Mouse (Mus musculus) forebrain, embryonic 14.5 days (tissue): Measurements from ENCODE around the gene Cct4. TPM values are rescaled to one million over a fixed set of nuclear protein-coding genes. Genes with fewer than 3 reads are reported as not detected.

Experiments
- ATAC-seq: fragments of 200-750 bp; cut with Nextera tagmentation; 2 replicates; pipeline ENCODE4 v1.8.0; 2017; ENCODE audit warnings: mild to moderate bottlenecking, moderate library complexity
- DNase-seq: peaks from one replicate; pipeline ENCODE4 v3.0.0-alpha.2; 2015; ENCODE audit warnings: low spot score
- H3K27ac ChIP-seq: fragments of 300-500 bp; sonication (generic); 2 replicates; pipeline ENCODE4 v1.5.1; 2014; ENCODE audit warnings: low read depth, mild to moderate bottlenecking, control low read depth, low read length, moderate library complexity
- H3K27me3 ChIP-seq: fragments of 300-500 bp; sonication (generic); replicated peaks from 2 replicates; pipeline ENCODE4 v1.6.1; 2014; ENCODE audit warnings: low read length, control low read depth, mixed read lengths; ENCODE audit not compliant: control insufficient read depth, insufficient read depth
- H3K36me3 ChIP-seq: fragments of 300-500 bp; sonication (generic); 2 replicates; pipeline ENCODE4 v1.6.1; 2014; ENCODE audit warnings: low read length, control low read depth; ENCODE audit not compliant: control insufficient read depth, insufficient read depth
- H3K4me1 ChIP-seq: fragments of 300-500 bp; sonication (generic); 2 replicates; pipeline ENCODE4 v1.6.1; 2014; ENCODE audit warnings: antibody characterized with exemption, low read length, control low read depth; ENCODE audit not compliant: control insufficient read depth, insufficient read depth
- H3K4me2 ChIP-seq: fragments of 300-500 bp; sonication (generic); 2 replicates; pipeline ENCODE4 v1.6.1; 2014; ENCODE audit warnings: mild to moderate bottlenecking, control low read depth, low read length
- H3K4me3 ChIP-seq: fragments of 300-500 bp; sonication (generic); 2 replicates; pipeline ENCODE4 v1.5.1; 2014; ENCODE audit warnings: low read depth, low read length, control low read depth
- H3K9ac ChIP-seq: fragments of 300-500 bp; sonication (generic); 2 replicates; pipeline ENCODE4 v1.6.1; 2014; ENCODE audit warnings: mild to moderate bottlenecking, low read length, control low read depth, moderate library complexity
- H3K9me3 ChIP-seq: fragments of 300-500 bp; sonication (generic); replicated peaks from 2 replicates; pipeline ENCODE4 v1.6.1; 2016; ENCODE audit warnings: low read length, control low read depth, mixed read lengths; ENCODE audit not compliant: control insufficient read depth
- WGBS: fragments of 180-500 bp; shearing (Covaris S2); extraction: QIAGEN DNeasy Blood & Tissue Kit; methylation state at CpG from one replicate; pipeline ENCODE4 v1.1.7; 2014; 5-methylcytosine and 5-hydroxymethylcytosine counted together
- polyA plus RNA-seq: library from polyadenylated mRNA; unstranded; fragments of >200 nt; fragmentation: Nextera tagmentation; extraction: Ambion mirVana; gene quantifications from 2 replicates; pipeline ENCODE4 v1.2.1, GENCODE M21; 2014

Gene Cct4
- polyA plus RNA-seq, 1 experiment from 2014 or later: 378 TPM

DNA sequence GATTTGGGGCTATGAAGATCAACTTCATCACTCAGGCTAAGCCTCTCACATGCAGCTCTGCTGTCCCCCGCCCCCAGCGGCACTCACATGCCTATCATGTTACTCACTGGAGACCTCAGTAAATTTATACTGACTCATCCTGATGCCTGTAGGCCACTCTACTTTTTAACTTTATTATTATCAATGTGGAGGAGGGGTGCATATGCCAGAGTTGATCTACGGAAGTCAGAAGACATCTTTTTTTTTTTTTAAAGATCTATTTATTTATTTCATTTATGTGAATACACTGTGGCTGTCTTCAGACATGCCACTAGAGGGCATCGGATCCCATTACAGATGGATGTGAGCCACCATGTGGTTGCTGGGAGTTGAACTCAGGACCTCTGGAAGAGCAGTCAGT, 24.8 kb upstream of the Cct4 start:
- H3K27me3 ChIP-seq: no peaks in the 10 kb centered on the region
- ATAC-seq (no peak), DNase-seq (no peak)
- H3K4me1 ChIP-seq: no peaks in the 10 kb centered on the region
- no peaks in the 10 kb centered on the region for H3K36me3 ChIP-seq
- H3K27ac ChIP-seq: no peak overlapping the region
- H3K4me2 ChIP-seq: no peak overlapping the region
- 88% methylated on average over 4 of the region's 4 CpGs for WGBS
- no peak overlapping the region for H3K9ac ChIP-seq
- 0 out of 2 replicates have a peak, but pooled peaks cover 3% of the 10 kb centered on the region for H3K9me3 ChIP-seq
- no peak overlapping the region for H3K4me3 ChIP-seq

DNA sequence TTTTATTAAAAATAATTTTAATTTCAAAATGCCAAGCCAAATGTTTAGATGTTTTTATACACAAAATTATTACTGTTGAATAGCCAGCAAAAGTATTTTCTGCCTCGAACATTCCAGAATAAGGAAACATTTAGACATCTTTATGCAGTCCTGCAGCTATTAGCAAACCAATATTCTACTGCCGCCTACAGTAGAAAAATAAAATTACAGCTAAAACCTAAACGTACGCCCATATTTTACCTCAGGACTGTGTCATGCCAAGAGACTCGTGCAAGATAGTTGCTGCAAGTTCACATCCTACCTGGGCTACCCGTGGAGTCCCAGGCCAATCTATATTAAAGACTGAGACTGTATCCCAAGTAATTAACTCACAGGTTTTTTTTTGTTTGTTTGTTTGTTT, 20.8 kb upstream of the Cct4 start:
- Histone ChIP-seq H3K9me3 (peaks cover 17% of the 10 kb centered on the region), H3K27ac (no peak overlapping the region), H3K4me2 (no peak overlapping the region), H3K4me1 (peaks cover 5% of the 10 kb centered on the region; the same call in 1 of the 2 replicates), H3K9ac (no peak overlapping the region), H3K4me3 (no peak overlapping the region), H3K27me3 (no peaks in the 10 kb centered on the region), H3K36me3 (no peaks in the 10 kb centered on the region)
- DNase-seq (peak; percentile 60), ATAC-seq (no peak)
- 66% methylated on average over 6 of the region's 6 CpGs for whole genome bisulfite sequencing

DNA sequence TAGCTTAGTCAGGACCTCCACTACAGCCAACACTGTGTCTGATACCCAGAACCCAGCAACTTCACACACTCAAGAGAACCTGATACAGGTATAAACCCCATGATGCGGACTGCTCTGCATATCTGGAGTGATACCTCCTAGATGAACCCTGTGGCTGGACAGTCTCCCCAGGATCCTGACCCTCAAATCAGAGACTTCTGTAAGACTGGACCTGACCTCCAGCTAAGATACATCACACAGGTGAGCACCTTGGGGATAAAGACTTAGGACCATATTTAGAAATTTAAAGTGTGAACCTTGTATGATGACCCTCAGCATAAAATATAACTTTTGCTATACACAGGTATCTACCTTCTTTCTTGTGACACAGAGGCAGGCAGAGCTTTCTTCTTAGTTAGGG, 19.8 kb upstream of the Cct4 start:
- 96% methylated on average over 1 of the region's 1 CpGs for WGBS
- DNase-seq: no peak
- ATAC-seq: no peak
- no peaks in the 10 kb centered on the region for H3K27me3 ChIP-seq
- no peaks in the 10 kb centered on the region for H3K36me3 ChIP-seq
- H3K9ac ChIP-seq: no peak overlapping the region
- H3K9me3 ChIP-seq: peaks cover 17% of the 10 kb centered on the region
- no peak overlapping the region for H3K4me2 ChIP-seq
- no peak overlapping the region for H3K4me3 ChIP-seq
- H3K4me1 ChIP-seq: peaks cover 8% of the 10 kb centered on the region; the same call in 1 of the 2 replicates
- no peak overlapping the region for H3K27ac ChIP-seq

DNA sequence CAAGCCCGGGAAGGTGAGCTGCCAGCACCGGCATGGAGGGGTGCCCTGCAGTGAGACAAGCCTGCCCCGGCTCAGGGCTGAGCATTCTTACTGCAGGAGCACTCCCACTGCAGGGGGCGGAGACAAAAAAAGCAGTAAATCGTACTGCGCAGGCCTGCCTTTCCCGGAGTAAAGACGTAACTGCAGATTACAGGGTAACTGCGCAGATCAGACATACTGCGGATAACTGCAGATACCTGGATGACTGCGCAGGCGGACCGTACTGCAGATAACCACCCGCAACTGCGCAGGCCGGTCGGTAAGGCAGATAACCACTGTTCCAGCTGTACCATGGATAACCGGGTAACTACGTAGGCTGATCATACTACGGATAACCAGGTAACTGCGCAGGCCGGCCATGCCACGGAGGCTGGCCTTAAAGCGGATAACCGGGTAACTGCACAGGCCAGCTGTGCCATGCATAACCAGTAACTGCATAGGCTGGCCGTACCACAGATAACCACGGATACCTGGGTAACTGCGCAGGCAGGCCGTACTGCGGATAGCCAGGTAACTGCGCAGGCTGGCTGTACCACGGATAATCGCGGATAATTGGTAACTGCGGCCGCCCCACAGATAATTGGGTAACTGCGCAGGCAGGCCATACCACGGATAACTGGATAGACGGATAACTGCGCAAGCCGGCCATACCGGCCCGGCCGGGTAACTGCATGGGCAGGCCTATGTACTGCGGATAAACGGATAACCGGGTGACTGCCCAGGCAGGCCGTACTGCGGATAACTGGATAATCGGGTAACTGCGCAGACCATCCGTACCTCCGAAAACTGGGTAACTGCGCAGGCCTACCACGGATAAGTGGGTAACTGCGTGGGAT, 18.2 kb upstream of the Cct4 start, which contains the start of gene Zrsr1:
Zrsr1 (plus strand) TSS at position 171 of the 875 bp plus-strand sequence.
- H3K36me3 ChIP-seq: 0 out of 2 replicates have a peak, but pooled peaks cover 3% of the 10 kb centered on the region
- H3K27ac ChIP-seq: peak within 1 kb of the TSS; percentile 15; the same call in 1 of the 2 replicates
- H3K9me3 ChIP-seq: peaks cover 17% of the 10 kb centered on the region
- peak within 1 kb of the TSS; percentile 76 for H3K4me2 ChIP-seq
- H3K9ac ChIP-seq: peak within 1 kb of the TSS; percentile 63
- peak; percentile 84 for DNase-seq
- peaks cover 15% of the 10 kb centered on the region; the same call in 1 of the 2 replicates for H3K4me1 ChIP-seq
- WGBS: 54% methylated on average over 56 of the region's 56 CpGs
- no peaks in the 10 kb centered on the region for H3K27me3 ChIP-seq
- peak; percentile 72 for ATAC-seq
- H3K4me3 ChIP-seq: peak within 1 kb of the TSS; percentile 49

DNA sequence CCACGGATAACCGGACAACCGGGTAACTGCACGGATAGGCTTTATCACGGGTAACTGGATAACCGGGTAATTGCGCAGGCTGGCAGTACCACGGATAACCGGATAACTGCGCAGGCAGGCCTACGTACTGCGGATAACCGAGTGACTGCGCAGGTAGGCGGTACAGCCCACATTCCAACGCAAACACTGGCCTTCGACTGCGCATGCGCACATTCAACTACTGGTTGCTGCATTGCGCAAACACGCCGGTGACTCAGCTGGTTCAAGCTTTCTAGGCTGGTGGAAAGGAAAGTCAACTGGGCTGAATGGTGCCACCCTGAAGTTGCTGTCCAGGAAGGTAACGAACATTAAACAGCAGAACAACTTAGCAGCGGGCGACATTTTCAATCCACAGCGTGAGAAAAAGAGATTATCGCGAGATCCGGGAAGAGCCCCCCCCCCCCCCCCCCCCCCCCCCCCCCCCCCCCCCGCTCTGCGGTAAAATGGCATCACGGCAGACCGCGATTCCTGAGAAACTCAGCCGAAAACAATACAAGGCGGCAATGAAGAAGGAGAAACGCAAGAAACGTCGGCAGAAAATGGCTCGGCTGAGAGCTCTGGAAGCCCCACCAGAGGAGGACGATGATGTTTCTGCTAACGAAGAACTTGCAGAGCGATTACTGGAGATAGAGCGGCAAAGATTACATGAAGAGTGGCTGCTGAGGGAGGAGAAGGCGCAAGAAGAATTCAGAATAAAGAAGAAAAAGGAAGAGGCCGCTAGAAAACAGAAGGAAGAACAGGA, 17.4 kb upstream of the Cct4 start:
- peak overlapping the region; percentile 49 for H3K4me3 ChIP-seq
- H3K9me3 ChIP-seq: peaks cover 14% of the 10 kb centered on the region
- ATAC-seq (peak; percentile 75), DNase-seq (peak; percentile 82)
- 42% methylated on average over 41 of the region's 46 CpGs for WGBS
- no peaks in the 10 kb centered on the region for H3K27me3 ChIP-seq
- H3K36me3 ChIP-seq: peaks cover 5% of the 10 kb centered on the region; the same call in 1 of the 2 replicates
- peak overlapping the region; percentile 63 for H3K9ac ChIP-seq
- peak overlapping the region; percentile 76 for H3K4me2 ChIP-seq
- peak overlapping the region; percentile 15; the same call in 1 of the 2 replicates for H3K27ac ChIP-seq
- H3K4me1 ChIP-seq: peaks cover 15% of the 10 kb centered on the region; the same call in 1 of the 2 replicates

DNA sequence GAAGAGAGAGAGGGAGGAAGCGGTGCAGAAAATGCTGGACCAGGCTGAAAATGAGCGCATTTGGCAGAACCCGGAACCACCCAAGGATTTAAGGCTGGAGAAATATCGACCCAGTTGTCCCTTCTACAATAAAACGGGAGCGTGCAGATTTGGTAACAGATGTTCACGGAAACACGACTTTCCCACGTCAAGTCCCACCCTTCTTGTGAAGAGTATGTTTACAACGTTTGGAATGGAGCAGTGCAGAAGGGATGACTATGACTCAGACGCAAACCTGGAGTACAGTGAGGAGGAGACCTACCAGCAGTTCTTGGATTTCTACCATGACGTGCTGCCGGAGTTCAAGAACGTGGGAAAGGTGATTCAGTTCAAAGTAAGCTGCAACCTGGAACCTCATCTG, 16.7 kb upstream of the Cct4 start:
- H3K36me3 ChIP-seq: peaks cover 11% of the 10 kb centered on the region
- peak overlapping the region; percentile 56 for H3K4me2 ChIP-seq
- 55% methylated on average over 14 of the region's 14 CpGs for WGBS
- peak overlapping the region; percentile 49 for H3K4me3 ChIP-seq
- H3K9ac ChIP-seq: peak overlapping the region; percentile 63
- H3K27ac ChIP-seq: peak overlapping the region; percentile 2; the same call in 1 of the 2 replicates
- H3K9me3 ChIP-seq: peaks cover 14% of the 10 kb centered on the region
- no peaks in the 10 kb centered on the region for H3K27me3 ChIP-seq
- ATAC-seq: no peak
- DNase-seq: no peak
- peaks cover 15% of the 10 kb centered on the region; the same call in 1 of the 2 replicates for H3K4me1 ChIP-seq

DNA sequence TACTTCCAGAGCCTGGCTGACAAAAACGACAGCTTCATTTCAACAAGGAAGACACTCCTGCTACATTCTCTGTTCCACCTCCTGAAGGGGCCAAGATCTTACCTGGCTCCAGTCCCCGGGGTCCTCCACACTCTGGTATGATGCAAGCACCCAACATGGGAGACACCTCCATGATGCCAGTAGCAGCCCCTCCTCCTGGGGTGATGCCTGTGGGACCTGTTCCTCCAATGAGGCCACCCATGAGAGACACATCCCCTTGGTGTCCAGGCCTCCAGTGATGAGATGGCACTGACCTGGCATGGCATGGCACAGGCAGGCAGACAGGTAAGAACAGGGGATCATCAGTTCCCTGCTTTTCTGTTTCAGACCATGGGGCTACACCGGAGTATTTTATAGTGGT, 12.1 kb upstream of the Cct4 start:
- 94% methylated on average over 3 of the region's 3 CpGs for WGBS
- no peak for DNase-seq
- no peaks in the 10 kb centered on the region for H3K9me3 ChIP-seq
- H3K4me3 ChIP-seq: no peak overlapping the region
- H3K27ac ChIP-seq: no peak overlapping the region
- no peak for ATAC-seq
- no peaks in the 10 kb centered on the region for H3K27me3 ChIP-seq
- H3K4me1 ChIP-seq: peaks cover 23% of the 10 kb centered on the region
- no peak overlapping the region for H3K4me2 ChIP-seq
- H3K9ac ChIP-seq: no peak overlapping the region
- H3K36me3 ChIP-seq: peaks cover 16% of the 10 kb centered on the region

DNA sequence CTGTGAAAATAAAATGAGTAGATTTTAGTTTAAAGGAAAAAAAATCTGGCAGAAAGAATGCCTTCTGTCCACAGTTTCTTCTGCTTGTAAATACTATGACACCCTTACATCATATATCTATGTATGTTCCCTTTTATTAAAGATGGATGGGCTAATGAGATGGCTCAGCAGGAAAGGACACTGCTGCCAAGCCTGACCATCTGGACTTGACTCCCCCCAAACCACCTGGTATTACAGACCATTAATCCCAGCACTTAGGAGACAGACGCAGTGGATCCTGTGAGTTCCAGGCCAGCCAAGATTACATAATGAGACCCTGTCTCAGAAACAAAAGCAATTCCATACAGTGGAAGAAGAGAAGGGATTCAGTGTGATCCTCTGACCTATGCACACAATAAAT, 11.6 kb upstream of the Cct4 start:
- H3K4me1 ChIP-seq: peaks cover 23% of the 10 kb centered on the region
- ATAC-seq (no peak), DNase-seq (no peak)

More for the DNA sequence above, 11.6 kb upstream of the Cct4 start:
- H3K27me3 ChIP-seq: no peaks in the 10 kb centered on the region
- H3K9ac ChIP-seq: no peak overlapping the region
- H3K36me3 ChIP-seq: peaks cover 16% of the 10 kb centered on the region
- no peak overlapping the region for H3K4me3 ChIP-seq
- 54% methylated on average over 1 of the region's 1 CpGs for WGBS
- H3K27ac ChIP-seq: no peak overlapping the region
- H3K4me2 ChIP-seq: no peak overlapping the region
- H3K9me3 ChIP-seq: no peaks in the 10 kb centered on the region
